Mouse (Mus musculus) heart, postnatal 25 days (tissue): ENCODE measurements around the gene Shq1. TPM values are rescaled to one million over a fixed set of nuclear protein-coding genes. Genes with fewer than 3 reads are reported as not detected.

Experiments
- DNase-seq: peaks from one replicate; pipeline ENCODE4 v3.0.0; 2022; ENCODE audit warnings: low spot score
- intact Hi-C: fragments of 180-260 bp; cut with DNase I; formaldehyde crosslinking; loops from one replicate; pipeline ENCODE4 v1.15.1; 2025
- total RNA-seq, 2 experiments: library from RNA; stranded (reverse); gene quantifications; 2 replicates each; pipeline ENCODE4 v1.2.3; 2021

Shq1 gene
- total RNA-seq, 2 experiments from 2014 or later: 2.8 to 3.2 TPM

DNA sequence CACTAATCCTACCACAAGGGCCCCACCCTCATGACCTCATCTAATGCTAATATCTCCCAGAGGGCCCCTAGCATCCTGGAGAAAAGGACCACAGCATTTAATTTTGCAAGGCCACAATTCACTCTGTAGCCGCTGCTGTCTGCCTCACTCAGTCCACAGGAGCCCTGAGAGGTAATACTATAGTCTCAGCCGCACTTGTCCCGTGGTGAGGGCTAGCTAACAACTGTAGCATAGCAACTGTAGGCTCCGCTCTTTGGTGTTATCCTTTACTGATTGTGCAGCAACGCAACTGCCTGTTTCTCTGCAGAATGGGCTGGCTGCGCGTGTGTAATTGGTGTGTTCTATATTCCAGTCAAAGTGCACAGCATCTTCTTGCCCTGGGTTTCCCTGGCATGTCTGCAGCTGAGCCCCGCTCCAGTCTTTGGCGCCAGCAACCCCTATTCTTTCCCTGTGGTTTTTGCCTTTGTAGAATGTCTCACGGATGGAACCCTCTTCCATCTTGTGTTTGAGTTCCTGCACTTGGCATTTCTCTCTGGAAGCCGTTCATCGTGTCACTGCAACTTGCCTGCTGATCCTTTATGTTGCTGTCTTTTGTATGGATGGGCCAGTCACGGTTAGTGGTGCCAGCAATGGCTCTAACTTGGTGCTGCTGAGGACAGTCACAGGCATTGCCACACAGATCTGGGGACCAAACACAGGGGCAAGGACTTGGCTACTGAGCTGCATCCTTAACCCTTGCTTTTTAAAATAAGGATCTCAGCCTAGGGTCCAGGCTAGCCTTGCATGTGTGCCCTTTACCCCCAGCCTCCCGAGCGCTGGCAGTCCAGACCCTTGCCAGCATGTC is 128.6 kb downstream of the Shq1 start:
- DNase-seq: no peak
- intact Hi-C loops: no loop called here

DNA sequence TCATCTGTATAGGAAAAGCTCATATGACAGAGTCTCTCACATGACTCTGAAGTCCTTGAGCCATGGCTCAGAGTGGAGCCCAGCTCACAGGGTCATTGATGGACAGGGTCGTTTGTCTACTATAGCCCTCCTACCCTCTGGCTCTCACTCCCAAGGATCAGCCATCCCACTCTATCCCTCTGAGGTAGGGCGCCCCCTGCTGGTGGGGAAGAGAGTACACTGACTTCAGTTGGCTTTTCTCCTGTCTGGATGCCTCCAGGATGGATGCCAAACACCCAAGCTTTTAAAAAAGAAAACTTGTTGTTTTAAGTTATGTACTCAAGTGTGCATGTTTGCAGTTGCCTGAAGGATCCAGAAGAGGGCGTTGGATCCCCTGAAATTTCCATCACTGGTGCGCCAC is 131.3 kb downstream of the Shq1 start:
- DNase-seq: no peak
- intact Hi-C loops: no loop called here

DNA sequence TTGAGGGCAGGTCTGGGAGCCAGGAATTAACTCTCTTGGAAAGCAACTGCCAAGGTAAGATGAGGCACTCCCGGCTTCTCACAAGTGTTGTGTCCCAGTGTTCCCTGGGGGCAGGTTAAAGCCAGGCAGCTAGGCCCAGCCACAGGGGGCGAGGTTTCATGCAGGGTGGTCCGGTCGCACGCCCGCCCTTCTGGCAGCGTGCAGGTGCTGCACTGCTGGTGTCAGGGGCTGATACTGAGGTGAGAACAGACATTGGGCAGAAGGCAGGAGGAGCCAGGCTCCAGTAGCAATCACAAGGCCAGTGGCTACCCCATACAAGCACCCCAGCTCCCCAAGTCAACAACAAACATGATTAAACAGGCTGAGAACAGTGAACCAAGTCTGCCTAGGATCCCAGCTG is 132.4 kb downstream of the Shq1 start:
- intact Hi-C loops: no loop called here
- DNase-seq: no peak

DNA sequence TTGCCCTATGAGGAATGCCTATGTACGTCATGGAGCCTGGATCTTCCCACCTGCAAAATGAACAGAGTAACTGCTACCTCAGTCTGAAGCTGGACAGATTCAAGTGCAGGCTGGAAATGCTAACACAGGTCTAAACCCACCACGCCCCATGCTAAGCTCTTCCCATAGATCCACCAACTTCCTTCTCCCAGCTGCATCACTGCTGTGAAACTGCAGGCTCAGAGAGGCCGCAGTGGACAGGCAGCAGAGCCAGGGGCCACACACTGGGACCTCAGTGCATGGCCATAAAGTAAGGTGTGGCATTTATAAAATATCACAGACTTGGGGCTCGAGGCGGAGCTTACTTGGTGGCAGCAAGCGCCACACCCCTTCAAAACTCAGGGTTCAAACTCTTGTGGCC is 133.0 kb downstream of the Shq1 start:
- no peak for DNase-seq
- intact Hi-C loops: no loop called here

DNA sequence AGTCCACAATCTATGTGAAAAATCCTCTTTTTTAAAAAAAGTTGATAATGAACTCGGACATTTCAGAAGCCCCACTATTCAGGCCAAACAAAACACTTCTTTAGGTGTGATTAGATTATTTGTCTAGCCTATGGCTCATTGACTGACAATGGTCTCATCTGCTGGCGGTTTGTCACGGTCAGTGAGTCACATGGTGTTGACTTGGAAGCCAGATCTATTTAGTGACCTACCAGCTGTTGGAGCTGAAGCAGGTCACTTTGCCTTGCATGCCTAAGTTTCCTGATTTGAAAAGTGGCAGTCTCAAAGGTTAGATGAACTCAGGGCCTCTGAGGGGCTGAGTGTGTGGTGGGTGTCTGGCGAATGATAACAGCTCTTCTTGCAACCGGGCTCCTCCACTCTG is 133.9 kb downstream of the Shq1 start:
- no peak for DNase-seq
- intact Hi-C loops: no loop called here

DNA sequence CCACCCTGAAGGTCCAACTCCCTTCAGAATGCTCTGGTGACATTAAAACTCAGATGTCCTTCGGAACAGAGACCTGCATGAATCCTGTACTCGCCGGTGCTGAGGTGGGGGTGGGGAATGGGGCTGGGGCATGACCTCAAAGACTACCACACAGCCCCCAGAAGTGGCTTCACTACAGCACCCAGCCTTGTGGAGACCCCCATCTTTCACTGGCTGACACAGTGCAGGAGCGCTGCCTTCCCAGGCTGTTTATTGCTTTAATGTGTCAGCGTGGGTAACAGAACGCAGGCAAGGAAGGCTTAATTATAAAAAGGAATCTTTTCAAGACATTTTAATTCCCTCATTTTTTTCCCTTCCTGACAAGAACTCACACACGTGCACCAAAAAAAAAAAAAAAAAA is 137.6 kb downstream of the Shq1 start:
- intact Hi-C loops: no loop called here
- no peak for DNase-seq

DNA sequence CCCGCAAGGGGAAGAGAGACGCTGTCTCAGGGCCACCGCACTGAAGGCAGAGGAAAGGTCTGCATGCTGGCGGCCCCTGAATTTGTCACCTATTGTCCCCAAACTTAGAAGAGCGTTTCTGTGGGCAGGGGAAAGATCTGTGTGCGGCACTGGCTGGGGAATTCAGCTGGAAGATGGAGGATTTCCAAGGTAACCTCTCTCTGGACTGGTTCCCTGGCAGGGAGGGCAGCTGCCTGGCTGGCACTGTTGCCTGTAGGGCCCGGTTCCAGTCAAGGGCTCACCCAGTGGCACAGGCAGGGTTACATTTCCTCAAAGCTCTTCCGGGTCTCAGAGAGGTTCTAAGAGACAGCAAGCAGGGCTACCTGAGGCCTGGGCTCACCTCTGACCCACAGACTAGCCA is 138.6 kb downstream of the Shq1 start:
- intact Hi-C loops: no loop called here

DNA sequence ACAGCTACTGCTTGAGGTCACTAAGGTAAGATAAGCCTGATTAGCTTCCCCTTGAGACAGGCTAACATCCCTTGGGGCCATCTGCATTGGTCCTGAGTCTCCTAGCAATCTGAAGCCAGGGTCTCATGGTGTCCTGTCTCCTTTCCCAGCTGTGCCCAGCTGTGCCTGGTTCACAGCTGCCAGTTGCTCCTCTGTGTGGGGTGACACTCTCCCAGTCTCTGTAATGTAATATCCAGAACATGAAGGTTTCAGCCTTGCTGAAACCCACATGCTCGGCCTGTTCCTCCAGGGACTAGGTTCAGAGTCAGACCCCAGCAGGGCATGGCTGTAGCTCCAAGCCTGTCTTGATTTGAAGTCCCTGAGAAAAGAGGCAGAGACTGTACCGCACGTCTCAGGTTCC is 141.3 kb downstream of the Shq1 start:
- intact Hi-C loops: no loop called here
- DNase-seq: no peak

More for the DNA sequence above, 138.6 kb downstream of the Shq1 start:
- no peak for DNase-seq

DNA sequence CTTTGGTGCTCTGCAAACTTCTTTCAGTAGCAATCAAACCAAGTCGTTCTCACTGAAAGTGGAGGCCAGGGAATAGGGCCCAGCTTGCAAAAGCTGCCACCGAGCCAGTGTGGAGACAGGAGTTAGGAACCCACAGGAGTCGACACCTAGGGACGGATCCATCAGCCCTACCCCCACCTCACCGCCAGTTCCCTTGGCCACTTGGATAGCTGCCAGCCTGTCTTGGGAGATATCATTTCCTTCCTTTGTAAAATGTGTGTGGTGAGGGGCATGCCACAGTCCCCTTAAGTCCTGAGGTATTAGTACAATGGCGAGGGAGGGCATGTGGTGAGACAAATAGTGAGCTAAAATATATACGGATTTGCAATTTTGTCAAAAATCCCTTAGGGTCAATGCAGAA is 142.4 kb downstream of the Shq1 start:
- intact Hi-C loops: no loop called here
- DNase-seq: no peak

DNA sequence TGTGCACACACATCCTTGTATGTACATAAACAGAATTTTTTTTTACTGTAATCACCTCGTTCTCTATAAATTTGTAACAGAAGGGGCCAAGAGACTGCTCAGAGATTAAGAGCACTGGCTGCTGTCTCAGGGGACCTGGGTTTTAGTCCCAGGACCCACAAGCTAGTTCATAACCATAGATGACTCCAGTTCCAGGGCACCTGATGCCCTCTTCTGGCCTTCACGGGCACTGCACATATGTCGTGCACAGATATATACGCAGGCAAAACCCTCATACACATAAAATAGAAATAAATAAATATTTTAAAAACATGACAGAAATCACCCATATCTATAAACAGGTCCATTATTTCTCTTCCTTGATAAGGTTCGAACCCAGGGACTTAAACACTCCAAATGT is 143.0 kb downstream of the Shq1 start:
- intact Hi-C loops: no loop called here
- DNase-seq: no peak

DNA sequence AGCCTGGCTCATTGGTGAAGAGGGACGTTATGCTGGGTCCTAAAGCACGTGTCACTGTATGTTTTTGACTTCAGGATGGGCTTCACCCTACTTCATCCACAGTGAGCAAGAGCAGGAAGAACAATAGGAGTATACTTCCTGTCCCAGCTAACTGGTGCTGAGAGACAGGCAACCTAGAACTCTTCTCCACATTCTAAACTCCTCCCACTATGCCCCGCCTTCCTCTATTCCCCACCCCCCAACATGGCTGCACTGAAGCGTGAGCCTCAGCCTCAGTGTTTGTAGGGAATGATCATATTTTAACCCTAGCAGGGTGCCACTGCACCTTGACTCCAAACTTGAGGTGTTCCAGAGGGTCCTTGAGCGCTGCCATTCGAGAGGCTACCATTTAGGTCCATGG is 143.8 kb downstream of the Shq1 start:
- no peak for DNase-seq
- intact Hi-C loops: no loop called here

DNA sequence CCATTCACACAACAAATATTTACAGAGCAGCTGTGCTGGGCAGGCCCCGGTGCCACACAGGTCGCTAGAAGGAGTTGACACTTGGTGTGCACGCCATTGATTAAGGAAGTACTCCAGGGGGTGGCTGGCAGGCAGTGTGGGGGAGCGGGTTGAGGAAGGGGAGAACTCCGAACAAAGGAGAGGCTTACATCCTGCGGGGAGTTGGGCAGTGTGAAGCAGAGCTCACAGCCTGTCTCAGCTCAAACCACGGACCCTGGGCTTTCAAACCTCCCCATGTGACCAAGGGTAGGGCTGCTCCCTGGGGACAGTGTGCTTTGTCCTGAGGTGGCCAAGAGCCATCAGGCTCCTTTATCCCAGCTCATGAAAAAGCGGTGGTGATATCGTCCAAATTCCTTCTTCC is 144.9 kb downstream of the Shq1 start:
- intact Hi-C loops: no loop called here
- no peak for DNase-seq

DNA sequence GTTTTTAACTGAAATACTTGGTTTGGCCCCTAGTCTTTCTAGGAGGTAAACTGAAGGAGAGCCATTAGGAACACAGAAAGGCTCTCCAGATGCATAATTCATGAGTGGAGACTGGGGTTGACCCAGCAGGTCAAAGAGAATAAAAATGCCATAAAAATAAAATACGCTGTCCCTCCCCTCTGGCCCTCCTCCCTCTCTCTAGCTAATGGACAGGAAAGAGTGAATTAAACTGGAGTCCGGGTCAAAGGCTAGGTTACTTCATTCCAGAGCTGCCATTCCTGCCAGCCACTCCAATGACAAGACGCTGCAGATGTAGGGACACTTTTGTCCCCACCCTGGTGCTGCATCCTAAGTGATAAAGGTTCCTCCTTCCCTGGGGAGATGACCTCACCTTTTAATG is 145.5 kb downstream of the Shq1 start:
- intact Hi-C loops: no loop called here
- DNase-seq: no peak

DNA sequence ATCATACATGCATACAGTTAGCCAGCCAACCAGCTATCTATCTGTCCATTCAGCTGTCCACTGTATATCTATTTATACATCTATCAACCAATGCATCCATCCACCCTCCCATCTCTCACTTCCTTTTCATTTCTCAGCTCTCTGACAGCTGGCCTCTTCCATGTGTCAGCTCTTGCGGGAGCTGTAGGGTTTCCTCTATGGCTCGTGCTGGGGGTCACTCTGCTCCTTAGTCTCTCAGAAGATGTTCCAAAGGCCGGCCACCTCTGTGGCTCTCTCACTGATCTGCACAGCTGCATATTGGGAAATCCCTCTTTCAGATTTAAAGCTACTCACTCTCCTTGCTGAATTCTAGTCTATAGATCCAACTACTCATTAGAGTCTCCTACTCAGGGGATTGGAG is 148.5 kb downstream of the Shq1 start:
- DNase-seq: no peak
- intact Hi-C loops: no loop called here

DNA sequence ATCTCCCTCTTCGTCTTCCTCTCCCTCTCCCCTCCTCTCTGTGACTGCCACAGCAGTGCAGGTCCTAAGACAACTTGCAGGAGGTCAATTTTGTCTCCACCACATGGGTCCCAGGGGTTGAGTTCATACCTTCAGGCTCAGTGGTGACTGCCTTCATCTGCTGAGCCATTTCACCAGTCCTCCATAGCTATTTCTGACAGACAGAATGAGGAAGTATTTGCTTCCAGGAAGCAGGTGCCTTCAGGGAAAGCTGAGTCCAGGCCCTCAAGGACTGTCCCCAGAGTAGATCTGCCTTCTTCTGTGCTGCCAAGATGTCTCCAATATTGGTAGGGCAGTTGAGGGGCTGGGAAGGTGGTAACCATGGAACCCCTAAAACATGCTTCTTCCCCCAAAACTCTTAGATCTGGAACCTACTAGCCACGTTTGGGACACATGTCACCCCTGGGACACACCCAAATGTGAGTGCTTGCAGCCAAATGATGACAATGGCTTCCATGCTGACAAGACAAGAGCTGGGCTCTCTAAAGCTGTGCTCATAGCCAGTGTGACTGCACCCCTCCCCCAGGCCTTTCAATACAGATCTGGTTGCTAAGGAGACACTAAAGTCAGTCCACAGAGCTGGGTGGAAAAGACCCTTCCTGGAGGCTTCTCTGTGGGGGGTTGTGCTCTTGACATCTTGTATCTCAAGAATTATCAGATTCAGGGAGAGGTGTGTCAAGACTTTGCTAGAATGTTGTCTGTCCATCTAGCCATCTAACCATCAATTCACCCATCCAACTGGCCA is 149.2 kb downstream of the Shq1 start:
- intact Hi-C loops: no loop called here
- DNase-seq: no peak

DNA sequence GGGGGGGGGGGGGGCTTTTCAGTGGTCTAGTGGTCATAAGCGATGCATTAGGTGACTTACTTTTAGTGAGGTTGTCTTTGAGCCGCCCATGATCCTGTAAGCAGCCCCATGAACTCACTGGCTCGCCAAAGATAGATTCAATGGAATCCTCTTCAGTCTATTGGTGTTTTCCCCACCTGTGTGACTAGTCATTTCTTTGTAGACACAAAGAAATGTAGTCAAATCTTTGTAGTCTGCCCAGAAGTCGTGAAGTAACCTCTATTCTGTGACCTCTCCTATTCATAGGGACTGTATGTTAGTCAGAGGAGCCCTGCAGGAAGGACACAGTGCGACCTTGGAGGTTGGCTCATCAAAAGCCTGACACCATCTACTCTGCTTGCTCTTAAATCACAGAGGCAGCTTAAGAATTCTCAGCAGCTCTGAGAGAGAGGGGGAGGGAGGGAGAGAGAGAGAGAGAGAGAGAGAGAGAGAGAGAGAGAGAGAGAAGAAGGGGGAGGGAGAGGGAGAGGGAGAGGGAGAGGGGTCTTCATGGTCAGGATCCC is 150.3 kb downstream of the Shq1 start:
- intact Hi-C loops: no loop called here
- no peak for DNase-seq

DNA sequence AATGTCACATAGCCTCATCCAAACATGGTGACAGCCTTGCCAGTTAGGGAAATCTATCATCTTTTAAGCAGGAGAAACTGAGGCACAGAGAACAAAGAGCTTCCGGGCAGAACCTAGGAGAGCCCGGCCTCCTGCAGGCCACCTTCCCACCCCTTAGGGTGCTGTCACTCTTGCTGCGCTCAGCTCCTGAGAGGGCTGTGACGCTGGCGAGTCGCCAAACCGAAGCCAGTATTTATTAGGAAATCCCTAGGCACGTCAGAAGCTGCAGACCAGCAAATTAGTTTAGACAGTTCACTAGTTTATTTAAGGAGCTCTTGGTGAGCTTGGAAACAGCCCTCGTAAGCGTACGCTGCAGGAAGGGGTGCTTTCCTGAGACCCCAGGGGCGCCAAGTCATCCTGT is 151.1 kb downstream of the Shq1 start:
- intact Hi-C loops: no loop called here
- DNase-seq: no peak
